Mouse (Mus musculus) lung, postnatal 0 days (tissue): Measurements from ENCODE around the gene Ccdc187. TPM values are rescaled to one million over a fixed set of nuclear protein-coding genes. Genes with fewer than 3 reads are reported as not detected.

ENCODE experiments used
- ATAC-seq: fragments of 200-750 bp; cut with Nextera tagmentation; 2 replicates; pipeline ENCODE4 v1.8.0; 2017; ENCODE audit warnings: moderate library complexity
- DNase-seq: peaks from one replicate; pipeline ENCODE4 v3.0.0-alpha.2; 2016; ENCODE audit warnings: low spot score
- H3K27ac ChIP-seq: fragments of 300-500 bp; sonication (generic); 2 replicates; pipeline ENCODE4 v1.5.1; 2014; ENCODE audit warnings: antibody characterized with exemption, mild to moderate bottlenecking, low read length, mixed read lengths
- H3K27me3 ChIP-seq: fragments of 300-500 bp; sonication (generic); replicated peaks from 2 replicates; pipeline ENCODE4 v1.6.1; 2014; ENCODE audit warnings: low read length, mixed read lengths; ENCODE audit not compliant: insufficient read depth
- H3K36me3 ChIP-seq: fragments of 300-500 bp; sonication (generic); 2 replicates; pipeline ENCODE4 v1.6.1; 2014; ENCODE audit warnings: low read length, mixed read lengths; ENCODE audit not compliant: insufficient read depth
- H3K4me1 ChIP-seq: fragments of 300-500 bp; sonication (generic); 2 replicates; pipeline ENCODE4 v1.6.1; 2014; ENCODE audit warnings: antibody characterized with exemption, low read depth, low read length, mixed read lengths; ENCODE audit not compliant: insufficient read depth
- H3K4me2 ChIP-seq: fragments of 300-500 bp; sonication (generic); replicated peaks from 2 replicates; pipeline ENCODE4 v1.6.1; 2014; ENCODE audit warnings: low read depth, mild to moderate bottlenecking, low read length, moderate library complexity, mixed read lengths
- H3K4me3 ChIP-seq: fragments of 300-500 bp; sonication (generic); 2 replicates; pipeline ENCODE4 v1.5.1; 2014; ENCODE audit warnings: low read depth, low read length
- H3K9ac ChIP-seq: fragments of 300-500 bp; sonication (generic); replicated peaks from 2 replicates; pipeline ENCODE4 v1.6.1; 2014; ENCODE audit warnings: low read depth, mild to moderate bottlenecking
- H3K9me3 ChIP-seq: fragments of 300-500 bp; sonication (generic); 2 replicates; pipeline ENCODE4 v1.6.1; 2016; ENCODE audit warnings: low read length, mixed read lengths
- CTCF ChIP-seq: IDR thresholded peaks from 2 replicates; pipeline ENCODE4 v1.5.1; 2016; ENCODE audit warnings: antibody characterized with exemption, mild to moderate bottlenecking
- EP300 ChIP-seq: IDR thresholded peaks from 2 replicates; pipeline ENCODE4 v1.6.1; 2016; ENCODE audit warnings: antibody characterized with exemption, mild to moderate bottlenecking, control low read depth
- WGBS: fragments of 180-500 bp; shearing (Covaris S2); extraction: QIAGEN DNeasy Blood & Tissue Kit; methylation state at CpG from one replicate; pipeline ENCODE4 v1.1.7; 2014; 5-methylcytosine and 5-hydroxymethylcytosine counted together
- polyA plus RNA-seq: library from polyadenylated mRNA; unstranded; fragments of >200 nt; fragmentation: Nextera tagmentation; extraction: Ambion mirVana; gene quantifications from 2 replicates; pipeline ENCODE4 v1.2.1, GENCODE M21; 2015

The Ccdc187 gene
- polyA plus RNA-seq, 1 experiment from 2014 or later = 0.61 TPM

GRCm38 (mm10) chr2:26324917-26325316 is 30.6 kb upstream of the Ccdc187 start:
- H3K27ac ChIP-seq = no peak overlapping the region
- peaks cover 19% of the 10 kb centered on the region; the same call in 1 of the 2 replicates for H3K36me3 ChIP-seq
- H3K4me3 ChIP-seq = no peak overlapping the region
- no peak overlapping the region for H3K9ac ChIP-seq
- H3K9me3 ChIP-seq = no peaks in the 10 kb centered on the region
- WGBS = 78% methylated on average over 2 of the region's 2 CpGs
- peak; percentile 25 for DNase-seq
- peak; percentile 67 for TF ChIP-seq CTCF
- TF ChIP-seq EP300 = no peak
- H3K27me3 ChIP-seq = no peaks in the 10 kb centered on the region
- H3K4me2 ChIP-seq = no peak overlapping the region
- H3K4me1 ChIP-seq = no peaks in the 10 kb centered on the region
- ATAC-seq = no peak

- WGBS = 87% methylated on average over 13 of the region's 13 CpGs
- ATAC-seq (no peak), DNase-seq (no peak)
- Histone ChIP-seq H3K9me3 (no peaks in the 10 kb centered on the region), H3K9ac (no peak overlapping the region), H3K4me2 (no peak overlapping the region), H3K36me3 (peaks cover 19% of the 10 kb centered on the region; the same call in 1 of the 2 replicates), H3K4me1 (no peaks in the 10 kb centered on the region; the same call in 1 of the 2 replicates), H3K4me3 (no peak overlapping the region), H3K27ac (no peak overlapping the region), H3K27me3 (no peaks in the 10 kb centered on the region)
- TF ChIP-seq EP300 (no peak), CTCF (no peak)
Measured at GRCm38 (mm10) chr2:26323589-26324325, 29.4 kb upstream of the Ccdc187 start.

- Histone ChIP-seq H3K4me1 (peaks cover 14% of the 10 kb centered on the region), H3K9ac (no peak overlapping the region), H3K4me3 (no peak overlapping the region), H3K4me2 (no peak overlapping the region), H3K27ac (no peak overlapping the region), H3K9me3 (no peaks in the 10 kb centered on the region), H3K36me3 (peaks cover 9% of the 10 kb centered on the region; the same call in 1 of the 2 replicates), H3K27me3 (no peaks in the 10 kb centered on the region)
- DNase-seq (no peak), ATAC-seq (no peak)
- WGBS = 82% methylated on average over 14 of the region's 14 CpGs
- TF ChIP-seq CTCF = no peak
Measured at GRCm38 (mm10) chr2:26320245-26321185, 26.2 kb upstream of the Ccdc187 start.

GRCm38 (mm10) chr2:26319519-26320244 is 25.3 kb upstream of the Ccdc187 start:
- H3K4me2 ChIP-seq = no peak overlapping the region
- ATAC-seq (no peak), DNase-seq (no peak)
- TF ChIP-seq CTCF = no peak
- TF ChIP-seq EP300 = no peak
- 0 out of 2 replicates have a peak, but pooled peaks cover 6% of the 10 kb centered on the region for H3K36me3 ChIP-seq
- WGBS = 88% methylated on average over 13 of the region's 13 CpGs
- H3K4me3 ChIP-seq = no peak overlapping the region
- H3K27ac ChIP-seq = no peak overlapping the region
- H3K9me3 ChIP-seq = no peaks in the 10 kb centered on the region
- no peak overlapping the region for H3K9ac ChIP-seq
- peaks cover 17% of the 10 kb centered on the region for H3K4me1 ChIP-seq
- no peaks in the 10 kb centered on the region for H3K27me3 ChIP-seq

DNA sequence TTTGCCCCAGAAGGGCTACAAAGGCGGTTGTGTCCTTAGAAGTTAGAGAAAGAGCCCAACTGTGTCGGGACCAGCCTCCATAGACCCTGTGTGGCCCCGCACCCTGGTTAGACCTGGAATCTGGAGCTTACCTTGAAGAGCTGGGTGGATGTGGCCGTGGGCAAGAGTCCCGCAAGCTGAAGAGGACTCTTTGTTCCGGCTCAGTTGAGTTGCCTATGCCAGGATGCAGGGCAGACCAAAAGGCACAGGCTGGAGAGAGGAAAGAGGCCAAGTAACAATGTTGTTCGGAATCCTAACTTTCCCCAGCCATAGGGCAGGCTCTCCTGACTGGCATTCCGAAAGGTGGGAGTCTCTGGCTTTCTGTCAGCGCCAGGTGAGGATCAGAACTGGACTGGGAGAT is 24.8 kb upstream of the Ccdc187 start:
- WGBS = 86% methylated on average over 9 of the region's 9 CpGs
- no peak for DNase-seq
- Histone ChIP-seq H3K9me3 (no peaks in the 10 kb centered on the region), H3K4me1 (peaks cover 19% of the 10 kb centered on the region), H3K36me3 (0 out of 2 replicates have a peak, but pooled peaks cover 6% of the 10 kb centered on the region), H3K9ac (no peak overlapping the region), H3K4me3 (no peak overlapping the region), H3K27me3 (no peaks in the 10 kb centered on the region), H3K4me2 (no peak overlapping the region), H3K27ac (no peak overlapping the region)
- TF ChIP-seq EP300 (no peak), CTCF (no peak)
- no peak for ATAC-seq
